Mouse (Mus musculus) neural tube, embryonic 14.5 days (tissue): Measurements from ENCODE around the gene Gm28038. TPM values are rescaled to one million over a fixed set of nuclear protein-coding genes. Genes with fewer than 3 reads are reported as not detected.
A peak's percentile ranks its signal among the peaks of the same experiment; 100 is the strongest.

ENCODE experiments used
- ATAC-seq: fragments of 200-750 bp; cut with Nextera tagmentation; 2 replicates; pipeline ENCODE4 v1.8.0; 2017; ENCODE audit warnings: low read depth, mild to moderate bottlenecking, moderate TSS enrichment, moderate library complexity
- H3K27ac ChIP-seq: fragments of 300-500 bp; sonication (generic); 2 replicates; pipeline ENCODE4 v1.5.1; 2014; ENCODE audit warnings: low read depth, mild to moderate bottlenecking, control low read depth, low read length, moderate library complexity, mixed read lengths
- H3K27me3 ChIP-seq: fragments of 300-500 bp; sonication (generic); 2 replicates; pipeline ENCODE4 v1.6.1; 2014; ENCODE audit warnings: low read length; ENCODE audit not compliant: control insufficient read depth, insufficient read depth
- H3K36me3 ChIP-seq: fragments of 300-500 bp; sonication (generic); 2 replicates; pipeline ENCODE4 v1.6.1; 2014; ENCODE audit warnings: low read length, mixed read lengths; ENCODE audit not compliant: control insufficient read depth, insufficient read depth
- H3K4me1 ChIP-seq: fragments of 300-500 bp; sonication (generic); 2 replicates; pipeline ENCODE4 v1.6.1; 2014; ENCODE audit warnings: low read length; ENCODE audit not compliant: control insufficient read depth, insufficient read depth
- H3K4me2 ChIP-seq: fragments of 300-500 bp; sonication (generic); 2 replicates; pipeline ENCODE4 v1.6.1; 2014; ENCODE audit warnings: mild to moderate bottlenecking, low read depth, low read length, control low read depth
- H3K4me3 ChIP-seq: fragments of 300-500 bp; sonication (generic); 2 replicates; pipeline ENCODE4 v1.5.1; 2014; ENCODE audit warnings: low read depth, low read length, control low read depth, mixed read lengths
- H3K9ac ChIP-seq: fragments of 300-500 bp; sonication (generic); replicated peaks from 2 replicates; pipeline ENCODE4 v1.6.1; 2014; ENCODE audit warnings: low read depth, mild to moderate bottlenecking, control low read depth, low read length, mixed read lengths
- H3K9me3 ChIP-seq: fragments of 300-500 bp; sonication (generic); 2 replicates; pipeline ENCODE4 v1.6.1; 2016; ENCODE audit warnings: low read length; ENCODE audit not compliant: control insufficient read depth
- WGBS: fragments of 180-500 bp; shearing (Covaris S2); extraction: QIAGEN DNeasy Blood & Tissue Kit; methylation state at CpG from one replicate; pipeline ENCODE4 v1.1.7; 2014; 5-methylcytosine and 5-hydroxymethylcytosine counted together
- polyA plus RNA-seq: library from polyadenylated mRNA; unstranded; fragments of >200 nt; fragmentation: Nextera tagmentation; extraction: Ambion mirVana; gene quantifications from 2 replicates; pipeline ENCODE4 v1.2.1, GENCODE M21; 2014

The Gm28038 gene
- polyA plus RNA-seq, 1 experiment from 2014 or later, result not detected

- no peaks in the 10 kb centered on the region for H3K9me3 ChIP-seq
- no peak overlapping the region for H3K4me3 ChIP-seq
- H3K4me1 ChIP-seq, result peaks cover 3% of the 10 kb centered on the region; the same call in 1 of the 2 replicates
- 0 out of 2 replicates have a peak, but pooled peaks cover 3% of the 10 kb centered on the region for H3K36me3 ChIP-seq
- no peak overlapping the region for H3K4me2 ChIP-seq
- no peaks in the 10 kb centered on the region for H3K27me3 ChIP-seq
- ATAC-seq, result no peak
- no peak overlapping the region for H3K27ac ChIP-seq
- 91% methylated on average over 17 of the region's 17 CpGs for WGBS
- no peak overlapping the region for H3K9ac ChIP-seq
These were observed 11.4 kb upstream of the Gm28038 start for GRCm38 (mm10) chr2:30269241-30269990.

DNA sequence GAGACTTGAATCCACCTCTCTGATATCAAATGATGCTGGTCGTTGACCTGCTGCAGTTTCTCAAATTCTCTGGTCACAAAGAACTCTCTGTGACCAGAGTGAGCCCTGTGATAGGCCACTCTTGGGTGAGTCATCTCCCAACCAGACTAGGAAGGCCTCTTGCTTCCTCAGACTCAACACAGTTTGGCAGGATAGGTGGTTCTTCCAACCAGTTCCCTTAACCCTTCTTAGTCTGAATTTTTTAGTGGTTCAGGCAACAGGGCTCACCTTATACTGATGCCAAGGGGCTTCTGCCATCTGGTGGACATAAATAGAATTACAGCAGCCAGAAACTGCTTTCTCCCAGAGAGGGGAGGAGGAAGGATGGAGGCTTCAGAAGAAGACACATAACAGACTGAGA is 10.7 kb upstream of the Gm28038 start:
- peak; percentile 73 for ATAC-seq
- WGBS, result 81% methylated on average over 1 of the region's 1 CpGs
- Histone ChIP-seq H3K9me3 (no peaks in the 10 kb centered on the region), H3K4me1 (peaks cover 3% of the 10 kb centered on the region; the same call in 1 of the 2 replicates), H3K36me3 (0 out of 2 replicates have a peak, but pooled peaks cover 3% of the 10 kb centered on the region), H3K27ac (no peak overlapping the region), H3K4me2 (no peak overlapping the region), H3K4me3 (no peak overlapping the region), H3K9ac (no peak overlapping the region), H3K27me3 (no peaks in the 10 kb centered on the region)

- Histone ChIP-seq H3K27ac (no peak overlapping the region), H3K36me3 (no peaks in the 10 kb centered on the region), H3K4me1 (peaks cover 8% of the 10 kb centered on the region), H3K9me3 (no peaks in the 10 kb centered on the region), H3K4me3 (no peak overlapping the region), H3K4me2 (no peak overlapping the region), H3K27me3 (no peaks in the 10 kb centered on the region), H3K9ac (no peak overlapping the region)
- no peak for ATAC-seq
- WGBS, result 78% methylated on average over 3 of the region's 3 CpGs
These were observed 808 bp downstream of the Gm28038 start for GRCm38 (mm10) chr2:30281651-30282050.

DNA sequence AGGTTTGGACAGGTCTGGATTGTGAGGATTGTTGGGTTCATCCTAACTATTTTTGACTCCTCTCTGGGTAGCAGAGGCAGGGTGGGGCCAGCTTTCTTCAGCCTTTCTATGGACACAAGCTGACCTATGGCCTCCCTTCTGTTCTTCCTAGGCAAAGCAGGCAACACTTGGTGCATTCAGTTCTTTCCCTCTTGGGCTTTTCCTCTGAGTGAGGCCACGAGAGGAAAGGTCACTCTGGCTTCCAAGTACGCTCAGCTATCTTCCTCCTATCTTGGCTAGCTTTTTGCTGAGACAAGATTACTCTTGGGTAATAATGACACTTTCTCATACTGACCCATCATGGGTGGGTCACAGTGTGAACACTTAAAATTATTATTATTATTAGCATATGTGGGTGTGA is 2.4 kb downstream of the Gm28038 start:
- Histone ChIP-seq H3K9ac (no peak overlapping the region), H3K27me3 (no peaks in the 10 kb centered on the region)
- 91% methylated on average over 2 of the region's 2 CpGs for WGBS

DNA sequence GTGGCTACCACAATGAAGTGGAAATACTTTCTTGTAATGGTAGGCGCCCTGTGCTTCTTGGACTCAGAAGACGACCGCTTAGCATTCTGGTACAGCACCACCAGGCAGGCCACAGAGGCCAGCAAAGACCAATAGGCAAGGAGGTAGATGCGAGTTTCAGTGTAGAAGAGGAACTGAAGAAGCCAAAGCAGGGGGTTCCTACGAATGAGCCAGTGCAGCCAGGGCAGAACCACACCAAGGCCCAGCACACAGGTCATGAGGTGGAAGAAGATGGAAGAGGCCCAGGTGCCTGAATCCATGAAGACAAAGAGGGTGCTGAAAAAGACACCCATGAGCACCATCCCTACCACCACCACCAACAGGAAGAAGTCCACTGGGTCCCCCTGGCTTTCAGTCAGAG is 4.2 kb downstream of the Gm28038 start:
- Histone ChIP-seq H3K9me3 (no peaks in the 10 kb centered on the region), H3K9ac (no peak overlapping the region), H3K27me3 (no peaks in the 10 kb centered on the region), H3K4me2 (peak overlapping the region; percentile 95), H3K4me1 (peaks cover 14% of the 10 kb centered on the region), H3K36me3 (no peaks in the 10 kb centered on the region), H3K4me3 (peak overlapping the region; percentile 94; the same call in 1 of the 2 replicates), H3K27ac (no peak overlapping the region)
- no peak for ATAC-seq
- 89% methylated on average over 5 of the region's 5 CpGs for WGBS

More for the DNA sequence above, 2.4 kb downstream of the Gm28038 start:
- no peaks in the 10 kb centered on the region for H3K9me3 ChIP-seq
- H3K36me3 ChIP-seq, result no peaks in the 10 kb centered on the region
- no peak overlapping the region for H3K4me3 ChIP-seq
- H3K4me1 ChIP-seq, result peaks cover 14% of the 10 kb centered on the region
- no peak for ATAC-seq
- no peak overlapping the region for H3K4me2 ChIP-seq
- no peak overlapping the region for H3K27ac ChIP-seq

DNA sequence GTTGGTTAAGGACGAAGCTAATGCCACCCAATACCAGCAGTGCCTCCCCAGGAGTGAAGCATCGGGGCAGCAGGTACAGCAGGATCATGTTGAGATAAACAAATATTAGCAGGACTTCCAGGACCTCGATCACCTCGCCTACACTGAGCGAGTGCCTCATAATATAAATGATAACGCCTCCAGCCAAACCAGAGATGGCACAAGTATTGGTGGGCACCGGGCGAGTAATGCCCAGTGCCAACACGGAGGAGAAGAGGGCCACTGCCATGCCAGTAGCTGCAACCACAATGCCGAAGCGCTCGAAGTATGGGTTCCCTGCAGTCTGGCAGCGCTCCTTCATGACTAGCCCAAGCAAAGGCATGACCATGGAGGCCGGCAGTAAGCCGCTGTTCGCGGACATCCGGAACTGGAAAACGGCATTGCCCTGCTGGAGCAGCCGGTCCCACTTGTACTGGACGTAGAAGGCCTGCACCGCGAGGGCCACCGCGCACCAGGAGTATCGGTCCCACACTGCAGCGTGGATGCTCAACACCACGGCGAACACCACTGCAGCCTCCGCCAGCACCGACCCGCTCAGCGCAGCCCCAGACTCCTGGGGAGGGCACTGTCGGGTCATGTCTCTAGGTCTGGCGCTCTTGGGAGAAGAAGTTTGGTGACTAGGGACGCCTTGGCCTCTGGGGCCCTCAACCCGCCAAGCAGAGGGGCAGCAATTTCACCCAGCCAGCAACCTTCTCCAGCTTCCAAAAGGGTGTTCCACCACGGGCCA is 4.8 kb downstream of the Gm28038 start:
- H3K36me3 ChIP-seq, result no peaks in the 10 kb centered on the region
- peak overlapping the region; percentile 83 for H3K9ac ChIP-seq
- ATAC-seq, result peak; percentile 72
- H3K27ac ChIP-seq, result no peak overlapping the region; the same call in 1 of the 2 replicates
- 17% methylated on average over 38 of the region's 38 CpGs for WGBS
- H3K9me3 ChIP-seq, result no peaks in the 10 kb centered on the region
- no peaks in the 10 kb centered on the region for H3K27me3 ChIP-seq
- H3K4me1 ChIP-seq, result peaks cover 14% of the 10 kb centered on the region
- H3K4me2 ChIP-seq, result peak overlapping the region; percentile 95
- H3K4me3 ChIP-seq, result peak overlapping the region; percentile 94

GRCm38 (mm10) chr2:30286192-30287026 is 5.6 kb downstream of the Gm28038 start, which contains the start of the genes Dolk and Nup188:
TSS of gene Dolk (minus strand) at chr2:30286334.
TSS of gene Nup188 (plus strand) at chr2:30286397.
- Histone ChIP-seq H3K9me3 (no peaks in the 10 kb centered on the region), H3K36me3 (no peaks in the 10 kb centered on the region), H3K27me3 (no peaks in the 10 kb centered on the region), H3K4me3 (peak within 1 kb of the TSS; percentile 94), H3K9ac (peak within 1 kb of the TSS; percentile 83), H3K4me2 (peak within 1 kb of the TSS; percentile 95), H3K27ac (peak within 1 kb of the TSS; percentile 45), H3K4me1 (peaks cover 14% of the 10 kb centered on the region)
- ATAC-seq, result peak; percentile 95
- WGBS, result under 1% methylated on average over 63 of the region's 68 CpGs

DNA sequence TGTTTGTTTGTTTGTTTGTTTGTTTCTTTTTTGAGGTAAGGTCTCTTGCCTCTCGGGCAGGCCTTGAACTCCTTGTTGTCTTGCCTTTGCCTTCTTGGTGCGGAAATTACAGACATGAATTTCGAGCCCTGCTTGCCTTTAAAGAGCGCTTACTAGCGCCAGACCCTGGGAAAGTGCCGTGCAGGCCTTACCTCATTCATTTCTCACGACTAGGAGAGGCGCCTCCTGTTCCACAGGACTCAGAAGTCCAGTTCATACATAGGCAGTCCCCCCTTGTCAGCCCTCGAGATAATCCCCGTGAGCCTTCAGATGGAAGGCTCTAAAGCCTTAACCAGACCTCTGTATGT is 6.2 kb downstream of the Gm28038 start:
- Histone ChIP-seq H3K4me2 (peak overlapping the region; percentile 89), H3K27ac (no peak overlapping the region), H3K9me3 (no peaks in the 10 kb centered on the region), H3K9ac (peak overlapping the region; percentile 83), H3K36me3 (no peaks in the 10 kb centered on the region), H3K4me1 (peaks cover 14% of the 10 kb centered on the region), H3K4me3 (peak overlapping the region; percentile 94), H3K27me3 (no peaks in the 10 kb centered on the region)
- no peak for ATAC-seq
- 1% methylated on average over 10 of the region's 10 CpGs for WGBS
